Mouse (Mus musculus): Measurements from ENCODE around the gene Fbln5.

The Fbln5 gene

DNA sequence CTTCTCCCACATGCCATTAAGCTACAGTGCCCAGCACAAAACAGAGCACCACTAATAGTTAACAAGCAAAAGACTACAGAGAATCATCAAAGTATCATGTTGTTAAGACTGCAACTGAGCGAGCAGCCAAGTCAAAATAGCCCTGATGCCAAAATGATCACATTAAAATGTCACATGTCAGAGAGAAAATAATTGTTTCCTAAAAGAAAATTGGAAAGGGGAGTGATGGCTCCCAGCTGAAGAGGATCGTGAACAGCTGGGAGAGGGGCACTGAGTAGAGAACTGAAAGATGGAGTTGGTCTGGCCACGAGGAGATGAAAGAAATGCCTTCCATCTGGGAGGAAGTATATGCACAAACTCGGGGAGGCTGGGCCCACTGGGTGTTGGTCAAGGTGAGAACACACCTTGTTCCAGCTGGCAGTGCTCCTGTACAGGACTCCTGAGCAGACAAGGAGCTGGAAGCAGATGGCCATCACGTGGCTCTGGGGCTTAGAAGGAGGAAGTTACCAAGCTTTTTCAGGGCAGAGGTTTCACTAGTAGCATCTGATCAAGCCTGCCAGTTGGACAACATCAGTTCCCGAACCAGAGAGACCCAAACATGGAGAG lies 59.3 kb downstream of the Fbln5 start:
- DNase-seq = no peak

- DNase-seq = no peak
Observed at GRCm38 (mm10) chr12:101758698-101759097, 60.2 kb downstream of the Fbln5 start.

DNA sequence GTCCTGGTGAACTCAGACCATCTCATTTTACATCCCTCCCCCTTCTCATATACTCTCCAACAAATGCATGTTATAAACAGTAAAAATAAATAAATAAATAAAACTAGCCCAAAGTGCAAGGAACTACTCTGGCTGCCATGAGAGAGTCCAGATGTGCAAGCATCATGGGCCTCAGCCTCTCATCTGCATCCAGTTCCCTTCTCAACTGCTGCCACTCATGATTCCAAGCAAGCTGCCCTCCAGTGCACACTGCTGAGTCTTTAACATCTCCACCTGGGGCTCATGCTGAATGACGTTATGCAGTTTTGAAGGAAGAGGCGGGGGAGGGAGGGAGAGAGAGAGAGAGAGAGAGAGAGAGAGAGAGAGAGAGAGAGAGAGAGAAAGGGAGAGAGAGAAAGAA lies 76.5 kb downstream of the Fbln5 start:
- DNase-seq = no peak

DNA sequence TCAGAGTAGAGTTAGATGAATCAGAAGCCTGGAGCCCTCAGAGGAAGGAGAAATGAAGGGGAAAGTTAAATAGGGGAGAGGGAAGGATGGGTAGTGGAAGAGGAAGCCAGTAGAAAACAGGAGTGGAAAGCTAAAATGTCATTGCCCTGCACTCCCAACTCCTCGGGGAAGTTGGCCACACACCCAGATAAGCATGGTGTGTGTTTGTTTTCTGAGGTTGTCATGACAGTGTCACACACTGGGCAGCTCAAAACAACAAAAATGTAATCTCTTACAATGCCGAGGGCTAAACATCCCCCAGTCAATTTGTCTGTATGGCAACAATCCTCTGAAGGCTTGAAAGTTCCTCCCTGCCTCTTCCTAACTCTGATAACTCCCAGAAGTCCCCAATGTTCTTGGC lies 78.4 kb downstream of the Fbln5 start:
- DNase-seq = no peak

DNA sequence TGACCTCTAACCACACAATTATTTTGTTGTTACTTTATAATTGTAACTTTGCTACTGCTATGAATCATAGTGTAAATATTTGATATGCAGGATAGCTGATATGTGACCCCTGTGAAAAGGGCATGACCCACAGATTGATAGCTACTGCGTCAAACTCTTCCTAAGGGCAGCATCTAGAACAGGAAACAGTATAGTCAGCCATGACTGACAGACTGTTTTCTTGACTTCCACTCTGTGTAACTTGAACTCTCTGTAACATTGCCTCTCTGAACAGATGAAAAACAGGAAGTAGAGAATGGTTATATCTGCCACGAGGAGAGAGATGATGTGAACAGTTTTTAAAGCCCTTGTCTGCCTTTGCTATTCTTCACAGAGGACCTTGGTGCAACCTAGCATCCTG lies 78.8 kb downstream of the Fbln5 start:
- DNase-seq = no peak

- no peak for DNase-seq
Observed at GRCm38 (mm10) chr12:101718755-101719150, 100.1 kb downstream of the Fbln5 start.

DNA sequence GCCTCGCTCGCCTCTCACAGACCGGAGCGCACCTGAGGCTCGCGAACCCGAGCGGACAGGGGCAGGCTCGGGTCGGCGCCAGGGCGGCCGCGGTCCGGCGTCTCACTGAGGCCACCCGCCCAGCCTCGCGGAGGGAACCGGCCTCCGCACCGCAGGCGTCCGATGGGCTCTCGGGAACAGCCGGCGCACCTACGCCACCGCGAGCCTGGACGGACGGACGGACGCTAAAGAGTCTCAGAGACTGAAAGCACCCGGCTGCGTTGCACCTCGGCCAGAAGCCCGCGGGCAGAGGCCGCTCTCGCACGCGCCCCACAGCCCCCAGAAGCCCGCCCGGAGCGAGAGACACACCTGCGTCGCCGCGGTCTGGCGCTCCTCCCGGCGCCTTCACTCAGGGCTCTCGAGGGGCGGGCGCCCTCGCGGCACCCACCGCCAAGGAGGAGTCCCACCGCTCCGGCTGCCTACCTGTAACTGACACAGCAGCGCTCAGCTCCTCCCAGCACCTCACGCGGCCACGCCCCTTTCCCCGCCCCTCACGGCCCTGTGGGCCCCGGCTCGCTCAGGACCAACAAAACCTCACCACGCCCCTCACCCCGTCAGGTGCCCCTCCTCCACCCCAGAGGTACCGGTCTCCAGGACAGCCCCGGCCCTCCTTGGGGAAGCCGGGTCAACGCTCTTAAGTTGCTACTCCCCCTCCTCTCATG lies 100.7 kb downstream of the Fbln5 start, which contains the start of gene Tc2n:
Tc2n (minus strand) TSS at position 470 of the 701 bp plus-strand sequence.
- DNase-seq = peak; percentile 15

DNA sequence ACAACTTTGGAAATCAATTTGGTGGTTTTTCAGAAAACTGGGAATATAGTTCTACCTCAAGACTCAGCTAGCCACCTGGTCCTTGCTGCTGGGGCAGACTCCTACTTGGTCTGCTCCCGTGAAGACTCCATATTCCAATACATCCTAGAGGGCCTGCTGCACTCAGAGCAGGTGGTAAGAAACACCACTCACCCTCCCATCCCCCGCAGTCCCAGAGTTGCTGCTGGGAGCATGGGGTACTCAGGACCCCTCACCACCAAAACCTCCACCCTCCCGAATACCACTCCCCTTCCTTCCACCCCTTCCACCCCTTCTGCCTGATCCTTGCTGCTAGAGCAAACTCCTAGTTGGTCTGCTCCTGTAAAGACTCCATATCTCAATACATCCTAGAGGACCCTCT lies 119.7 kb downstream of the Fbln5 start:
- DNase-seq = no peak
